Mouse (Mus musculus) brain, embryonic 18.5 days (tissue): Measurements from ENCODE around the gene Cldn11.
A peak's percentile ranks its signal among the peaks of the same experiment; 100 is the strongest.
"Not testable (repeated sequence)": the region's sequence is repeated elsewhere in the genome, so short reads cannot be mapped to it uniquely, and the experiment has no call there.

Source experiments
- DNase-seq: peaks from one replicate; pipeline ENCODE4 v3.0.0-alpha.2; 2012; ENCODE audit warnings: low read depth, low spot score

The Cldn11 gene

GRCm38 (mm10) chr3:31149706-31150105 is at the start of gene Cldn11:
TSS of gene Cldn11 (plus strand) at chr3:31149920.
- no peak for DNase-seq

- no peak for DNase-seq
Measured at GRCm38 (mm10) chr3:31100026-31100425, 49.7 kb upstream of the Cldn11 start.

DNA sequence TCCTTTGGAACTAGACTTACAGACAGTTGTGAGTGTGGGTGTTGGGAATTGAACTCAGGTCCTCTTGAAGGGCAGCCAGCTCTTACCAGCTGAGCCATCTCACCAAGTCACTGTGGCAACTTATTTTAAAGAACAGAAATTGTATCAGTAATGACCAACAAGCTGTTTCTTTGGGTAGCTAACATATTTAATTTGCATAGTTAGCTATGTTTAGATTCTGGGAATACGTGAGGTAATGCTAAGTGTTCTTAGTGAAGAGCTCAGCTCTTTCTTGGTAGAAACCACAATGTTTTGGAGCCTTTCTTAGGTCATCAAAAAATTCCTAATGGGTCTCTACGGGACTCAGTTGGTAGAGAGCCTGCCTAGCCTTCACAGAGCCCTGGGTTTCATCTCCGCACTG is 48.9 kb upstream of the Cldn11 start:
- DNase-seq = no peak

DNA sequence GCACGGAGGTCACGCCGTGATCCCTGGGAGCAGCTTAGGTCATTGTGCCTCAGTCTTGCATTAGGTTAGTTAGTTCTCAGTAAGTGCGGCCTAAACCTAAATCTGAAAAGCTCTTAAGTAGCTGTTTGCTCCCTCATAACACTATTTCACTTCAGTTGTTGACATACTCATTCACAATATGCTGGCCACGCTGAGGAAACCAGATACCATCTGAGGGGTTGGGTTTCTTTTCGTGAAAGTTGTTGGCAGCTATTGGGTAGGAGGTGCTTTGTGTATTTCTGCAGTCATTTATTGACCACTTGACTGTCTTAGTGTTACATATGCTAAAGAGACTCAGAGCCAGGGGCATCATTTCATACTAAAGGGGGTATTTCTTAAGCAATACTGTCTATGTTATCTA is 44.8 kb upstream of the Cldn11 start:
- DNase-seq = no peak

DNA sequence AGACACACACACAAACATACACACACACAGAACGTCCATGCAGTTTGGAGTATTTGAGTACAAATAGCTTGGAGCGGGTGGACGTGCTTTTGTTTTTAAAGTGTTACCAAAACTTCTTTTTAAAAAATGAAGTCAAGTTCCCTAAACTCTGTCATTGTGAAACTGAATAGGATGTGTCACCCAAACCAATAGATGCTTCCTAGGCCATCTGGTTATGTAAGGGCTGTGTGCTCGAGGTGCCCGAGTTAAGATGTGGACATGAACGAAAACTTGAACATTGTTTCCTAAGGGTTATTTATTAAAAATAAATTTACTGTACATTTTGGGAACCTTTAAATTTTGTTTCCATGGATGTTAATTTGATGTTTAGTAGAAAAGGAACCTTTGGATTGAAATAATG is 43.1 kb upstream of the Cldn11 start:
- DNase-seq = no peak

GRCm38 (mm10) chr3:31107674-31108073 is 42.0 kb upstream of the Cldn11 start:
- DNase-seq = no peak

DNA sequence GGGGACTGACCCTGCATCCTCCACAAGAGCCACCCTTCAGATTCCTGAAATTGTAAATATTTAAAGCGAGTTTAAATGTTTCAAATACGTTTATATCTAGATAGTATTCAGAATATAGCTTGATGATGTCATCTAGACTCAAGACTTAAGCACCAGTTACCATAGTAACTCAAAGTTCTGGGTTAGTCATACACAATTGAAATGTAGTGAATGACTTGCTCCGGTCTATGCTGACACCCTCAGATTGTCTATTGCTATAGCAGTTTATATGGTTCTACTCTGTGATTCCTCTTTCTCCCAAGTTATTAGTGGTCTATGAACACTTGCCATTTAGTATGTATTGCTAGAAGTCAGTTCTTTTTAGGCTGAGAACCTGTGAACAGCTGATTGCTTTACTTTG is 40.6 kb upstream of the Cldn11 start:
- DNase-seq = no peak

GRCm38 (mm10) chr3:31123098-31123497 is 26.6 kb upstream of the Cldn11 start:
- DNase-seq = no peak

GRCm38 (mm10) chr3:31126303-31126702 is 23.4 kb upstream of the Cldn11 start:
- no peak for DNase-seq

- no peak for DNase-seq
Measured at GRCm38 (mm10) chr3:31126848-31127247, 22.9 kb upstream of the Cldn11 start.

GRCm38 (mm10) chr3:31129766-31130165 is 20.0 kb upstream of the Cldn11 start:
- DNase-seq = no peak

DNA sequence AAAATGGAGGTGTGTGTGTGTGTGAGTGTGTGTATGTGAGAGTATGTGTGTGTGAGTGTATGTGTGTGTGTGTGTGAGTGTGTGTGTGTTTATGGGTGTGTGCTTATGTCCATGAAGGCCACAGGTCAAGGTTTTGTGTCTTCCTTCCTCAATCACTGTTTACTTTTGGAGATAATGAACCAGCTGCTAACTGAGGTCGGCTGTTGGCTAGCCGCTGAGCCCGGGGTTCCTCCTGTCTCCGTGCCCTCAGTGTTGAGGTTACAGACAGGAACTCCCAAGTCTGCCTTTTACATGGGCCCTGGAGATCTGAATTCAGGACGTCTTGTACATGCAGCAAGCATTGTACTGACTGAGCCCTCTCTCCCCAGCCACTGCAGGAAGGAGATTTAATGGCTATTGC is 16.1 kb upstream of the Cldn11 start:
- DNase-seq = no peak

DNA sequence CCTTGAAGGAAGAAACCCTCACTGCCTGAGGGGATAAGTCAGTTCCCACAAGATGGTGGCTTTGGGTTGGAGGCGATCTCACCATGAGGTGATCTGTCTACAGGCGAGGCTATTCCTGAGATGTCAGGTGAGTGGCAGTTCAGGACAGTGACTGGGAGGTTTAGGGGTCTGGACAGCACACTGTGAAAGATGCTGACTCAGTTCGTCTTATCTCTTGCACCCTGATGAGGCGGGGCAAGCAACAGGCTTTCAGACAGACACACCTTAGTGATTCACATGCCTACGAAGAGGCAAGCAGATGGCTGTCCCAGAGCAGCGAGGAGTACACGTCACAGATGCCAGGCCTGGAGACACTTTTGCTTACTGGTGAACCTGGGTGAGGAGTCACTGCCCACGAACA is 15.5 kb upstream of the Cldn11 start:
- DNase-seq = no peak

DNA sequence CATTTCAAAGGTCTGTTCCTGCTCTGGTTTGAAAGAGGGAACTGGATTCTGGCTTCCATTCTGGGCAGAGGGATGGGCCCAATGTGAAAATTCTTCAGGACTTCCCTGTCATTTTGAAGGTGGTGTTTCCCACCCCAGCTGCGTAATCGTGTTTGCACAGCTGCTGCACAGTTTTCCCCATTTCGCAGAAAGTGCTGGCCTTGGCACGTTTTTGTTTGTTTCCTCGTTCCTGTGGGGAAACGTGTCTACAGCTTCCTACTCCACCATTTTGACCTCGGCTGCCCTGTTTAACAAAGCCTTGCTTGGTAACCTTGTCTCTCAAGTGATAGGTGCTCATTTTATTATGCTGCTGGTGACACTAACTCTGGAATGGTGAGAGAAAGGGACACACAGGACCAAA is 15.0 kb upstream of the Cldn11 start:
- DNase-seq = no peak

DNA sequence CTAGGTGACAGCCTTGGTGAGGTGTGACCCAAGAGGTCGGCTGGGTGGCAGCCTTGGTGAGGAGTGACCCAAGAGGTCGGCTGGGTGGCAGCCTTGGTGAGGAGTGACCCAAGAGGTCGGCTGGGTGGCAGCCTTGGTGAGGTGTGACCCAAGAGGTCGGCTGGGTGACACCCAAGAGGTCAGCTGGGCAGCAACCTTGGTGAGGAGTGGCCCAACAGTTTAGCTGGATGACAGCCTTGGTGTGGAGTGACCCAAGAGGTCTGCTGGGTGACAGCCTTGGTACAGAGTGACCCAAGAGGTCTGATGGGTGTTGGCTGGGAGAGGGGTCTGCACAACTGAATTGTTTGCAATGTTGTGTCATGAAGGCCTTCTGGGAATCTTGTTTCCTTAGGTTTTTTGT is 13.1 kb upstream of the Cldn11 start:
- DNase-seq = not testable (repeated sequence)

- DNase-seq = peak; percentile 70
Measured at GRCm38 (mm10) chr3:31138454-31139424, 11.0 kb upstream of the Cldn11 start.

GRCm38 (mm10) chr3:31141621-31142020 is 8.1 kb upstream of the Cldn11 start:
- no peak for DNase-seq

DNA sequence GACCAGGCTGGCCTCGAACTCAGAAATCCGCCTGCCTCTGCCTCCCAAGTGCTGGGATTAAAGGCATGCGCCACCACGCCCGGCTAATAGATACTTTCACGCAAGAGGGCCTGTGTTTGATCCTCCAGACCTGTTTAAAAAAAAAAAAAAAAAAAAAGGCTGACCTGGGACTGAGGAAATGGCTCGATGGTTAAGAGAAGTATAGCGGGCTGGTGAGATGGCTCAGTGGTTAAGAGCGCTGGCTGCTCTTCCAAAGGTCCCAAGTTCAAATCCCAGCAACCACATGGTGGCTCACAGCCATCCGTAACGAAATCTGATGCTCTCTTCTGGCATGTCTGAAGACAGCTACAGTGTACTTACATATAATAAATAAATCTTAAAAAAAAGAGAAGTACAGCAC is 4.5 kb upstream of the Cldn11 start:
- not testable (repeated sequence) for DNase-seq

DNA sequence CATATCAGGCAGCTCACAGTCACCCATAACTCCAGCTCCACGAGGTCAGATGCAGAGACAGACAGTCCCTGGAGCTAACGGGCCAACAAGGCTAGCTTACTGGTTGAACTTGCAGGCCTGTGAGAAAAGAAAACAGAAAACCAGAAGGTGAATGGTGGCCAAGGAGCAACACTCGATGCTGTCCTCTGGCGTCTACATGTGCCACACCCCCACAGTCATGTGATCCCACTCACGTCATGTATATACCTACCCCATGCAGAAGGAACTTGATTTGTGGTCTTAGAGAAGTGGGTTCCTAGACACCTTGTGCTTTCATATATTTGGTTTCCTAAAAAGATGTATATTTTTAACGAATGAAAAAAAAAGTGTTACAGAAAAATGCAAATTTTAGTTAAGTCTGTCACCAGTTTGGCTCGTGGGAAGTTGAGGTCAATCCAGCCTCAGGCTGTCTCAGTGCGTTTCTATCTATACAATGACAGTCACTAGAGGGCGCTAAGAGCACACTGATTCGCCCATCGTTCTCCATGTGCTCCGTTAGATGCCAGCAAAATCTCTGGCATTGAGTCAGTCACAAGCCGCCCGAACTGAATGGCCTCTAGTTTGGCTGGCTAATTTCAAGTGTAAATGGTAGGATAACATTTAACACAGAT is 4.0 kb upstream of the Cldn11 start:
- peak; percentile 71 for DNase-seq

- DNase-seq = no peak
Measured at GRCm38 (mm10) chr3:31148595-31148994, 1.1 kb upstream of the Cldn11 start.

DNA sequence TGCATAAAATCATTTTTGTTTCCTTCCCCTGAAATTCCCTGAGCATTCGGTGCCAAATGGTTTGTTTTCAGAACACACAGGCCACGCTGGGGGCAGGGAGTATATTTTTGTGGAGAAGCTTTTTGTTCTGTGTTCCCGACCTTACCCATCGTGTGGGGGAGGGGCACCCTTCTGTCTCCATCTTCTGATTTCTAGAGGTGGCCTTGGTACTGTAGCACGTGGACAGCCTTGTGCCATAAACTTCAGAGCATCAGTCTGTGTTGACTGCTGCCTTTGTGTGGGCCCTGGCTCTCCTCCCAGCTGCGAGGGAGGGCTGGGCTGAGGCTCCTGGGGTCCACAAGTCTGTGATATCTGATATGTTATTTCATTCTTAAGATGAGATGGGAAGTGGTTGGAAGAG is 2.4 kb downstream of the Cldn11 start:
- no peak for DNase-seq

GRCm38 (mm10) chr3:31156126-31156525 is 6.4 kb downstream of the Cldn11 start:
- no peak for DNase-seq

GRCm38 (mm10) chr3:31157776-31158175 is 8.1 kb downstream of the Cldn11 start:
- DNase-seq = no peak
